Mouse (Mus musculus): ENCODE results near the gene Lce1l. TPM values are rescaled to one million over a fixed set of nuclear protein-coding genes. Genes with fewer than 3 reads are reported as not detected.
"Not testable (repeated sequence)": the region's sequence is repeated elsewhere in the genome, so short reads cannot be mapped to it uniquely, and the experiment has no call there.

Lce1l gene
- not detected in 2 replicates for total RNA-seq (2021)
- long read RNA-seq = 0 reads

GRCm38 (mm10) chr3:92851186-92851585 is at the start of gene Lce1l:
TSS of gene Lce1l (minus strand) at chr3:92851286.
- no peak for DNase-seq

GRCm38 (mm10) chr3:92894489-92894888 is 43.4 kb upstream of the Lce1l start:
- DNase-seq = no peak

GRCm38 (mm10) chr3:92894063-92894462 is 43.0 kb upstream of the Lce1l start:
- no peak for DNase-seq

- no peak for DNase-seq
These were observed 23.1 kb upstream of the Lce1l start for GRCm38 (mm10) chr3:92874180-92874579.

GRCm38 (mm10) chr3:92870116-92870515 is 19.0 kb upstream of the Lce1l start, which contains the start of gene 2310050C09Rik:
TSS of gene 2310050C09Rik (minus strand) at chr3:92870216.
- no peak for DNase-seq

GRCm38 (mm10) chr3:92827108-92827507 is 24.0 kb downstream of the Lce1l start, which contains the start of gene Kprp:
TSS of gene Kprp (minus strand) at chr3:92827247.
- DNase-seq = no peak

GRCm38 (mm10) chr3:92825808-92826207 is 25.3 kb downstream of the Lce1l start:
- no peak for DNase-seq

GRCm38 (mm10) chr3:92816036-92816435 is 35.0 kb downstream of the Lce1l start:
- DNase-seq = not testable (repeated sequence)

- DNase-seq = no peak
These were observed 35.5 kb downstream of the Lce1l start for GRCm38 (mm10) chr3:92815581-92815980.

- no peak for DNase-seq
These were observed 43.3 kb downstream of the Lce1l start, which contains the start of gene Lce1k for GRCm38 (mm10) chr3:92807791-92808190. TSS of gene Lce1k (minus strand) at chr3:92807891.

Other genes with a start within 250 kb of the Lce1l start
- gene 2210017I01Rik, start 243.8 kb downstream of the Lce1l start, total RNA-seq (2021) = not detected in 2 replicates
- gene Lce6a, start 229.6 kb downstream of the Lce1l start, total RNA-seq (2021) = not detected in 2 replicates
- not detected in 2 replicates for gene Lce1a1, start 203.0 kb downstream of the Lce1l start, total RNA-seq (2021)
- not detected in 2 replicates for gene Lce1b, start 194.4 kb downstream of the Lce1l start, total RNA-seq (2021)
- not detected in 2 replicates for gene Lce1a2, start 181.0 kb downstream of the Lce1l start, total RNA-seq (2021)
- gene Lce1c, start 172.0 kb downstream of the Lce1l start, total RNA-seq (2021) = not detected in 2 replicates
- gene Lce1d, start 164.1 kb downstream of the Lce1l start, total RNA-seq (2021) = not detected in 2 replicates
- not detected in 2 replicates for gene Lce1e, start 142.2 kb downstream of the Lce1l start, total RNA-seq (2021)
- not detected in 2 replicates for gene Lce1f, start 130.9 kb downstream of the Lce1l start, total RNA-seq (2021)
- gene Gm38119, start 112.2 kb downstream of the Lce1l start, total RNA-seq (2021) = not detected in 2 replicates
- not detected in 2 replicates for gene Lce1g, start 98.9 kb downstream of the Lce1l start, total RNA-seq (2021)
- not detected in 2 replicates for gene Lce1h, start 86.2 kb downstream of the Lce1l start, total RNA-seq (2021)
- not detected in 2 replicates for gene Lce1i, start 72.4 kb downstream of the Lce1l start, total RNA-seq (2021)
- not detected in 2 replicates for gene Lce1j, start 60.8 kb downstream of the Lce1l start, total RNA-seq (2021)
- not detected in 2 replicates for gene Lce1k, start 43.4 kb downstream of the Lce1l start, total RNA-seq (2021)
- not detected in 2 replicates for gene Kprp, start 24.0 kb downstream of the Lce1l start, total RNA-seq (2021)
- not detected in 2 replicates for gene 2310050C09Rik, start 18.9 kb upstream of the Lce1l start, total RNA-seq (2021)
- gene Lce3a, start 74.9 kb upstream of the Lce1l start, total RNA-seq (2021) = not detected in 2 replicates
- not detected in 2 replicates for gene Lce3b, start 81.7 kb upstream of the Lce1l start, total RNA-seq (2021)
- not detected in 2 replicates for gene Lce3c, start 93.2 kb upstream of the Lce1l start, total RNA-seq (2021)
- not detected in 2 replicates for gene Lce3d, start 106.1 kb upstream of the Lce1l start, total RNA-seq (2021)
- gene Lce3e, start 115.8 kb upstream of the Lce1l start, total RNA-seq (2021) = not detected in 2 replicates
- gene Lce3f, start 140.9 kb upstream of the Lce1l start, total RNA-seq (2021) = not detected in 2 replicates
- gene Crct1, start 164.4 kb upstream of the Lce1l start, total RNA-seq (2021) = not detected in 2 replicates
- not detected in 2 replicates for gene Lce1m, start 167.8 kb upstream of the Lce1l start, total RNA-seq (2021)
- gene Gm4858, start 217.5 kb upstream of the Lce1l start, total RNA-seq (2021) = not detected in 2 replicates